Mouse (Mus musculus) CH12.LX (cell line): ENCODE data around the gene Tmem104. TPM values are rescaled to one million over a fixed set of nuclear protein-coding genes. Genes with fewer than 3 reads are reported as not detected.

Experiments
- DNase-seq: peaks from one replicate; pipeline ENCODE4 v3.0.0-alpha.2; 2013; ENCODE audit errors: extremely low read depth
- H3K27ac ChIP-seq: 2 replicates; pipeline ENCODE4 v1.5.1; 2012; ENCODE audit warnings: low read depth, mild to moderate bottlenecking, control low read depth, moderate library complexity; ENCODE audit not compliant: insufficient read depth
- H3K27me3 ChIP-seq: replicated peaks from 2 replicates; pipeline ENCODE3; 2012; ENCODE audit warnings: inconsistent platforms
- H3K36me3 ChIP-seq, 2 experiments: replicated peaks in 1 of 2; 2 replicates each; pipeline versions ENCODE3 to v1.6.1; 2012; ENCODE audit warnings: inconsistent platforms in 1 of 2, low read length in 1 of 2, mild to moderate bottlenecking in 1 of 2, mixed read lengths in 1 of 2, moderate library complexity in 1 of 2; ENCODE audit not compliant: control insufficient read depth in 1 of 2, insufficient read depth in 1 of 2
- H3K4me1 ChIP-seq, 2 experiments: 2 replicates each; pipeline ENCODE4 v1.6.1; 2012; ENCODE audit warnings: inconsistent platforms in 1 of 2, moderate library complexity in 1 of 2; ENCODE audit not compliant: insufficient read depth in 2 of 2, control insufficient read depth in 1 of 2
- H3K4me2 ChIP-seq: 2 replicates; pipeline ENCODE4 v1.6.1; 2012; ENCODE audit warnings: low read depth, mild to moderate bottlenecking, control low read depth; ENCODE audit not compliant: poor library complexity, insufficient read depth, severe bottlenecking
- H3K4me3 ChIP-seq, 3 experiments: fragments of 150-350 bp in 1 of 3; sonication (generic) in 1 of 3; replicated peaks in 1 of 3; 2 replicates each; pipeline versions ENCODE3 to v1.5.1; 2011 to 2012; ENCODE audit warnings: low read depth in 2 of 3, low read length in 2 of 3, mild to moderate bottlenecking in 2 of 3, moderate library complexity in 2 of 3, control low read depth in 1 of 3, improper control_type of control experiment in 1 of 3, inconsistent platforms in 1 of 3, mixed read lengths in 1 of 3; ENCODE audit not compliant: poor library complexity in 1 of 3
- H3K79me2 ChIP-seq: replicated peaks from 2 replicates; pipeline ENCODE4 v1.6.1; 2012; ENCODE audit warnings: mild to moderate bottlenecking, moderate library complexity; ENCODE audit not compliant: control insufficient read depth, poor library complexity, insufficient read depth, severe bottlenecking; ENCODE audit errors: extremely low read depth
- H3K9ac ChIP-seq: 2 replicates; pipeline ENCODE4 v1.6.1; 2012; ENCODE audit warnings: low read depth, mild to moderate bottlenecking, control low read depth, moderate library complexity; ENCODE audit not compliant: insufficient read depth
- H3K9me3 ChIP-seq: replicated peaks from 2 replicates; pipeline ENCODE3; 2012; ENCODE audit warnings: low read length, inconsistent platforms, mixed read lengths
- BHLHE40 ChIP-seq: IDR thresholded peaks from 2 replicates; pipeline ENCODE4 v1.6.1; 2011; ENCODE audit warnings: mild to moderate bottlenecking, low read depth, low read length, improper control_type of control experiment
- CHD1 ChIP-seq: IDR thresholded peaks from 2 replicates; pipeline ENCODE4 v1.6.1; 2012; ENCODE audit warnings: low read depth, low read length, improper control_type of control experiment, inconsistent platforms
- CHD2 ChIP-seq: IDR thresholded peaks from 2 replicates; pipeline ENCODE4 v1.6.1; 2011; ENCODE audit warnings: low read length, improper control_type of control experiment
- CTCF ChIP-seq, 2 experiments: IDR thresholded peaks in 1 of 2; conservative IDR thresholded peaks in 1 of 2; 2 replicates each; pipeline ENCODE4 v1.5.1; 2011 to 2012; ENCODE audit warnings: low read depth in 2 of 2, low read length in 2 of 2, improper control_type of control experiment in 1 of 2, inconsistent platforms in 1 of 2, mild to moderate bottlenecking in 1 of 2, moderate library complexity in 1 of 2
- E2F4 ChIP-seq: IDR thresholded peaks from 2 replicates; pipeline ENCODE4 v1.6.1; 2011; ENCODE audit warnings: low read depth, low read length, improper control_type of control experiment; ENCODE audit not compliant: insufficient replicate concordance
- ELF1 ChIP-seq: IDR thresholded peaks from 2 replicates; pipeline ENCODE4 v1.6.1; 2014; ENCODE audit warnings: low read depth, mild to moderate bottlenecking, inconsistent platforms, low read length, improper control_type of control experiment
- EP300 ChIP-seq: IDR thresholded peaks from 2 replicates; pipeline ENCODE4 v1.6.1; 2011; ENCODE audit warnings: low read length, improper control_type of control experiment
- ETS1 ChIP-seq: conservative IDR thresholded peaks from 2 replicates; pipeline ENCODE4 v1.6.1; 2012; ENCODE audit warnings: low read depth, mild to moderate bottlenecking, inconsistent platforms, low read length, improper control_type of control experiment, moderate library complexity
- GABPA ChIP-seq: IDR thresholded peaks from 2 replicates; pipeline ENCODE4 v1.6.1; 2012; ENCODE audit warnings: low read depth, low read length, improper control_type of control experiment, inconsistent platforms; ENCODE audit not compliant: insufficient replicate concordance
- HCFC1 ChIP-seq: IDR thresholded peaks from 2 replicates; pipeline ENCODE4 v1.6.1; 2012; ENCODE audit warnings: low read depth, mild to moderate bottlenecking, inconsistent platforms, low read length, improper control_type of control experiment
- IRF4 ChIP-seq: IDR thresholded peaks from 2 replicates; pipeline ENCODE4 v1.6.1; 2014; ENCODE audit warnings: low read depth, mild to moderate bottlenecking, inconsistent platforms, low read length, improper control_type of control experiment
- JUN ChIP-seq: IDR thresholded peaks from 2 replicates; pipeline ENCODE4 v1.6.1; 2011; ENCODE audit warnings: low read depth, mild to moderate bottlenecking, low read length, improper control_type of control experiment, moderate library complexity; ENCODE audit not compliant: insufficient read depth
- JUND ChIP-seq: conservative IDR thresholded peaks from 2 replicates; pipeline ENCODE4 v1.6.1; 2011; ENCODE audit warnings: low read depth, low read length, improper control_type of control experiment
- KAT2A ChIP-seq: IDR thresholded peaks from 2 replicates; pipeline ENCODE4 v1.6.1; 2012; ENCODE audit warnings: low read length, improper control_type of control experiment, inconsistent platforms; ENCODE audit not compliant: insufficient replicate concordance
- MAFK ChIP-seq: IDR thresholded peaks from 2 replicates; pipeline ENCODE4 v1.6.1; 2011; ENCODE audit warnings: low read length, improper control_type of control experiment; ENCODE audit not compliant: insufficient replicate concordance
- MAX ChIP-seq: IDR thresholded peaks from 2 replicates; pipeline ENCODE4 v1.6.1; 2011; ENCODE audit warnings: low read length, improper control_type of control experiment
- MAZ ChIP-seq: IDR thresholded peaks from 2 replicates; pipeline ENCODE4 v1.6.1; 2012; ENCODE audit warnings: low read depth, mild to moderate bottlenecking, inconsistent platforms, low read length, improper control_type of control experiment, moderate library complexity
- MEF2A ChIP-seq: IDR thresholded peaks from 2 replicates; pipeline ENCODE4 v1.6.1; 2014; ENCODE audit warnings: low read depth, mild to moderate bottlenecking, inconsistent platforms, low read length, improper control_type of control experiment, borderline replicate concordance
- MXI1 ChIP-seq: IDR thresholded peaks from 2 replicates; pipeline ENCODE4 v1.6.1; 2011; ENCODE audit warnings: mild to moderate bottlenecking, low read depth, low read length, improper control_type of control experiment
- MYC ChIP-seq: IDR thresholded peaks from 2 replicates; pipeline ENCODE4 v1.6.1; 2011; ENCODE audit warnings: low read depth, mild to moderate bottlenecking, improper control_type of control experiment, low read length
- NELFE ChIP-seq: IDR thresholded peaks from 2 replicates; pipeline ENCODE4 v1.6.1; 2011; ENCODE audit warnings: low read depth, low read length, improper control_type of control experiment
- NRF1 ChIP-seq: IDR thresholded peaks from 2 replicates; pipeline ENCODE4 v1.6.1; 2014; ENCODE audit warnings: low read depth, mild to moderate bottlenecking, inconsistent platforms, low read length, improper control_type of control experiment, moderate library complexity
- PAX5 ChIP-seq: IDR thresholded peaks from 2 replicates; pipeline ENCODE4 v1.6.1; 2012; ENCODE audit warnings: low read length, inconsistent platforms, mixed read lengths
- POLR2A ChIP-seq: IDR thresholded peaks from 2 replicates; pipeline ENCODE4 v1.6.1; 2011; ENCODE audit warnings: low read depth, mild to moderate bottlenecking, improper control_type of control experiment, low read length
- POLR2AphosphoS2 ChIP-seq: IDR thresholded peaks from 2 replicates; pipeline ENCODE4 v1.6.1; 2011; ENCODE audit warnings: low read depth, low read length, improper control_type of control experiment
- RAD21 ChIP-seq: IDR thresholded peaks from 2 replicates; pipeline ENCODE4 v1.6.1; 2011; ENCODE audit warnings: low read depth, mild to moderate bottlenecking, low read length, improper control_type of control experiment, moderate library complexity
- RCOR1 ChIP-seq: conservative IDR thresholded peaks from 2 replicates; pipeline ENCODE4 v1.6.1; 2012; ENCODE audit warnings: low read depth, mild to moderate bottlenecking, inconsistent platforms, low read length, improper control_type of control experiment
- SIN3A ChIP-seq: IDR thresholded peaks from 2 replicates; pipeline ENCODE4 v1.6.1; 2012; ENCODE audit warnings: low read length, improper control_type of control experiment, inconsistent platforms
- SMC3 ChIP-seq: IDR thresholded peaks from 2 replicates; pipeline ENCODE4 v1.6.1; 2011; ENCODE audit warnings: low read depth, low read length, improper control_type of control experiment
- TBP ChIP-seq: conservative IDR thresholded peaks from 2 replicates; pipeline ENCODE4 v1.6.1; 2011; ENCODE audit warnings: low read depth, low read length, improper control_type of control experiment
- TCF12 ChIP-seq: IDR thresholded peaks from 2 replicates; pipeline ENCODE4 v1.6.1; 2014; ENCODE audit warnings: low read depth, mild to moderate bottlenecking, inconsistent platforms, low read length, improper control_type of control experiment
- UBTF ChIP-seq: IDR thresholded peaks from 2 replicates; pipeline ENCODE4 v1.6.1; 2012; ENCODE audit warnings: low read depth, mild to moderate bottlenecking, inconsistent platforms, low read length, improper control_type of control experiment, moderate library complexity
- USF1 ChIP-seq: IDR thresholded peaks from 2 replicates; pipeline ENCODE4 v1.6.1; 2014; ENCODE audit warnings: low read depth, mild to moderate bottlenecking, inconsistent platforms, low read length, improper control_type of control experiment
- USF2 ChIP-seq: conservative IDR thresholded peaks from 2 replicates; pipeline ENCODE4 v1.6.1; 2011; ENCODE audit warnings: low read depth, low read length, improper control_type of control experiment
- ZC3H11A ChIP-seq: IDR thresholded peaks from 2 replicates; pipeline ENCODE4 v1.6.1; 2012; ENCODE audit warnings: low read depth, mild to moderate bottlenecking, inconsistent platforms, low read length, improper control_type of control experiment
- ZKSCAN1 ChIP-seq: IDR thresholded peaks from 2 replicates; pipeline ENCODE4 v1.6.1; 2012; ENCODE audit warnings: low read depth, inconsistent platforms, low read length, improper control_type of control experiment, borderline replicate concordance
- ZMIZ1 ChIP-seq: IDR thresholded peaks from 2 replicates; pipeline ENCODE4 v1.6.1; 2012; ENCODE audit warnings: low read depth, mild to moderate bottlenecking, inconsistent platforms, low read length, improper control_type of control experiment
- ZNF384 ChIP-seq: IDR thresholded peaks from 2 replicates; pipeline ENCODE4 v1.6.1; 2012; ENCODE audit warnings: low read depth, low read length, improper control_type of control experiment, inconsistent platforms
- dilution Hi-C: fragments of 300-500 bp; cut with MboI; formaldehyde crosslinking; loops from 2 replicates; pipeline ENCODE4 v1.14.3; 2020; ENCODE audit warnings: low sequenced_read_pairs; ENCODE audit not compliant: extremely low pct_unique_long_range_greater_than_20kb, extremely low pct_ligation_motif_present
- in situ Hi-C: fragments of 300-500 bp; cut with MboI; formaldehyde crosslinking; loops from 3 replicates; pipeline ENCODE4 v1.14.3; 2019; ENCODE audit warnings: low sequenced_read_pairs, low pct_ligation_motif_present, low pct_unique_long_range_greater_than_20kb, mixed read lengths
- polyA plus RNA-seq: library from polyadenylated mRNA; unstranded; fragments of >175 nt; gene quantifications from 2 replicates; pipeline ENCODE4 v1.2.1, GENCODE M21; 2012; ENCODE audit warnings: low read depth; ENCODE audit not compliant: insufficient read length
- total RNA-seq, 2 experiments: library from RNA; depleted of rRNA; stranded (reverse); fragments of 300-350 nt in 1 of 2; fragments of >200 nt in 1 of 2; gene quantifications; 2 replicates each; pipeline ENCODE4 v1.2.3; 2012 to 2014

The Tmem104 gene
- total and polyA plus RNA-seq, 3 experiments, result 3.5 to 16.1 (median 10.8) TPM

DNA sequence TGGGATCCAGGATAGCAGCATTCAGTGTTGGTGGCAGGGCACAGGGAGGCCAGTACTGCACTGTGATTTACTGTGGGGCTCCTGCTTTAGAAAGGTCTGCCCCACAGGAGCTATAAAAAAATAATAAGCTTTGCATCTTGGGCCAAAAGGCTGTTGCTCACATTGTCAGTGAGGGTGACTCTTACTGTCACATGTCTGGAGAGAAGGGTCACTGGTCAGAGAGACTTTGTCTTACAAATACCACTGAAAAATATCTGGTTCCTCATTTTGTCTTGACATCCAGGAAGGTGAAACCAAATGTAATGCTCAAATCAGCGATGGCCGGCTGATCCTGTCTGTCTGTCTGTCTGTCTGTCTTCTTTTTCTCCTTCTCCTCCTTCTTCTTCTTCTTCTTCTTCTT is 45.3 kb upstream of the Tmem104 start:
- H3K9ac ChIP-seq, result no peak overlapping the region; the same call in 1 of the 2 replicates
- no peaks in the 10 kb centered on the region for H3K79me2 ChIP-seq
- dilution Hi-C loops, result no loop called here
- in situ Hi-C loops, result loop anchor here (5.0 kb wide), 1 partner anchor 45 kb away; no protein-coding TSS in a partner anchor
- DNase-seq, result no peak
- H3K4me3 ChIP-seq, result no peak overlapping the region
- H3K36me3 ChIP-seq, result peaks cover 3 to 5% of the 10 kb centered on the region in 2 experiments
- no peaks in the 10 kb centered on the region for H3K27me3 ChIP-seq
- no peaks in the 10 kb centered on the region for H3K9me3 ChIP-seq
- H3K4me1 ChIP-seq, result peaks cover 26 to 52% of the 10 kb centered on the region in 2 experiments
- no peak for TF ChIP-seq CTCF (conservative IDR thresholded peaks at IDR 0.05 in 1 of 2, IDR thresholded peaks at IDR 0.05 in 1 of 2; ENCODE audit: low read depth in 2 of 2, low read length in 2 of 2)
- no peak for TF ChIP-seq SMC3
- TF ChIP-seq ETS1, result no peak
- peak; percentile 69; the same call in 1 of the 2 replicates for TF ChIP-seq IRF4
- no peak for TF ChIP-seq CHD1
- no peak for TF ChIP-seq ZMIZ1
- no peak for TF ChIP-seq USF2
- TF ChIP-seq EP300, result peak; percentile 84
- no peak for TF ChIP-seq UBTF
- TF ChIP-seq ZKSCAN1, result no peak
- no peak for TF ChIP-seq SIN3A
- no peak for TF ChIP-seq MAZ
- no peak for TF ChIP-seq NELFE
- no peak for TF ChIP-seq E2F4
- peak; percentile 83 for TF ChIP-seq MYC
- TF ChIP-seq NRF1, result no peak
- no peak for TF ChIP-seq RAD21
- peak; percentile 82 for TF ChIP-seq BHLHE40
- no peak for TF ChIP-seq TBP
- no peak for TF ChIP-seq RCOR1
- peak; percentile 31; the same call in 1 of the 2 replicates for TF ChIP-seq JUN
- no peak; the same call in 1 of the 2 replicates for TF ChIP-seq ZNF384
- no peak for TF ChIP-seq HCFC1
- no peak for TF ChIP-seq POLR2A
- TF ChIP-seq USF1, result peak; percentile 23
- TF ChIP-seq TCF12, result no peak
- no peak for TF ChIP-seq CHD2
- peak; percentile 42; the same call in 1 of the 2 replicates for TF ChIP-seq MAX
- no peak for TF ChIP-seq MAFK
- no peak for TF ChIP-seq PAX5
- peak; percentile 81 for TF ChIP-seq MXI1
- no peak for TF ChIP-seq ELF1
- no peak for TF ChIP-seq MEF2A
- no peak for TF ChIP-seq KAT2A
- no peak for TF ChIP-seq JUND
- no peak for TF ChIP-seq POLR2AphosphoS2
- TF ChIP-seq ZC3H11A, result no peak
- TF ChIP-seq GABPA, result no peak
- TF ChIP-seq, all 38 proteins: peak for 8
- H3K27ac ChIP-seq, result peak overlapping the region; percentile 27; the same call in 1 of the 2 replicates
- H3K4me2 ChIP-seq, result peak overlapping the region; percentile 45
